Mouse (Mus musculus) heart, postnatal 0 days (tissue): ENCODE results near the gene Hras. TPM values are rescaled to one million over a fixed set of nuclear protein-coding genes. Genes with fewer than 3 reads are reported as not detected.
A peak's percentile ranks its signal among the peaks of the same experiment; 100 is the strongest.

Experiments used
- ATAC-seq: fragments of 200-750 bp; cut with Nextera tagmentation; 2 replicates; pipeline ENCODE4 v1.8.0; 2017; ENCODE audit warnings: low read depth, moderate number of reproducible peaks, moderate library complexity; ENCODE audit not compliant: insufficient read depth
- DNase-seq: peaks from one replicate; pipeline ENCODE4 v3.0.0-alpha.2; 2016; ENCODE audit warnings: low spot score
- H3K27ac ChIP-seq: fragments of 300-500 bp; sonication (generic); 2 replicates; pipeline ENCODE4 v1.5.1; 2014; ENCODE audit warnings: low read depth, mild to moderate bottlenecking
- H3K27me3 ChIP-seq: fragments of 300-500 bp; sonication (generic); 2 replicates; pipeline ENCODE4 v1.6.1; 2014; ENCODE audit warnings: low read length, mixed read lengths; ENCODE audit not compliant: control insufficient read depth, insufficient read depth
- H3K36me3 ChIP-seq: fragments of 300-500 bp; sonication (generic); replicated peaks from 2 replicates; pipeline ENCODE4 v1.6.1; 2014; ENCODE audit warnings: low read length, mixed read lengths; ENCODE audit not compliant: control insufficient read depth, insufficient read depth
- H3K4me1 ChIP-seq: fragments of 300-500 bp; sonication (generic); 2 replicates; pipeline ENCODE4 v1.6.1; 2014; ENCODE audit warnings: antibody characterized with exemption; ENCODE audit not compliant: control insufficient read depth, insufficient read depth
- H3K4me2 ChIP-seq: fragments of 300-500 bp; sonication (generic); 2 replicates; pipeline ENCODE4 v1.6.1; 2014; ENCODE audit warnings: low read depth, mild to moderate bottlenecking, low read length, moderate library complexity
- H3K4me3 ChIP-seq: fragments of 300-500 bp; sonication (generic); 2 replicates; pipeline ENCODE4 v1.5.1; 2014; ENCODE audit warnings: low read depth, low read length
- H3K9ac ChIP-seq: fragments of 300-500 bp; sonication (generic); replicated peaks from 2 replicates; pipeline ENCODE4 v1.6.1; 2014; ENCODE audit warnings: low read depth, low read length, mixed read lengths
- H3K9me3 ChIP-seq: fragments of 300-500 bp; sonication (generic); replicated peaks from 2 replicates; pipeline ENCODE4 v1.6.1; 2016; ENCODE audit warnings: low read length; ENCODE audit not compliant: control insufficient read depth
- CTCF ChIP-seq: IDR thresholded peaks from 2 replicates; pipeline ENCODE4 v1.5.1; 2016; ENCODE audit warnings: antibody characterized with exemption, control low read depth, low read depth
- EP300 ChIP-seq: IDR thresholded peaks from 2 replicates; pipeline ENCODE4 v1.6.1; 2016; ENCODE audit warnings: antibody characterized with exemption, low read depth
- WGBS: fragments of 180-500 bp; shearing (Covaris S2); extraction: QIAGEN DNeasy Blood & Tissue Kit; methylation state at CpG from one replicate; pipeline ENCODE4 v1.1.7; 2014; 5-methylcytosine and 5-hydroxymethylcytosine counted together
- polyA plus RNA-seq: library from polyadenylated mRNA; unstranded; fragments of >200 nt; fragmentation: Nextera tagmentation; extraction: Ambion mirVana; gene quantifications from 2 replicates; pipeline ENCODE4 v1.2.1, GENCODE M21; 2015
- total RNA-seq: library from RNA; depleted of rRNA; stranded (reverse); fragments of >200 nt; gene quantifications from 2 replicates; pipeline ENCODE4 v1.2.3, GENCODE M21; 2014; ENCODE audit warnings: low replicate concordance; rRNA removed

Gene Hras
- total RNA-seq (72.2 and 74.9 TPM in 2 replicates), polyA plus RNA-seq (73.5 and 78.9 TPM in 2 replicates)

DNA sequence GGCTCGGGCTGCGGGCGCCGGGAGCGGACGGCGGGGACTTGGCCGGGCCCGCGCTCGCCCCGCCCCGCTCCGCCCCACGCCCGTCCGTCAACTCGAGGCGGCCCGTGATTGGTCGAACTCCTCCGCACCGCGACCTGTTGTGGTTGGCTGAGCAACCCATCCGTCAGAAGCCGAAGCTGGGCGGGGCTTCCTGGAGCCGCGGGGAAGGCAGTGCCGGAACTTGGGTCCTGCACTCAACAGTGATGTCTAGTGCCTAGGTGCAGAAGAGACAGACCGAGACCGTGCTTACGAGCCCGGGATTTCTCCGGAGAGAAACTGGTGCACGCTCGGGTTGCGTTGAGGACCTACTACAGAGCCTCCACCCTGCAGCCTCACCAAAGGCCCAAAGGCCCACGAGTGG, at the start of gene Hras, which contains the start of gene Lrrc56:
Gene Hras (minus strand): TSS at position 58 of the 400 bp plus-strand sequence.
Gene Lrrc56 (plus strand): TSS at position 210 of the 400 bp plus-strand sequence.
- DNase-seq (peak; percentile 95), ATAC-seq (peak; percentile 96)
- peaks cover 5% of the 10 kb centered on the region for H3K4me1 ChIP-seq
- no peaks in the 10 kb centered on the region for H3K9me3 ChIP-seq
- WGBS: under 1% methylated on average over 22 of the region's 39 CpGs
- peak within 1 kb of the TSS; percentile 73 for H3K4me2 ChIP-seq
- H3K36me3 ChIP-seq: peaks cover 34% of the 10 kb centered on the region
- H3K27me3 ChIP-seq: no peaks in the 10 kb centered on the region
- H3K27ac ChIP-seq: peak within 1 kb of the TSS; percentile 82
- H3K4me3 ChIP-seq: peak within 1 kb of the TSS; percentile 85
- H3K9ac ChIP-seq: peak within 1 kb of the TSS; percentile 81
- TF ChIP-seq EP300 (no peak), CTCF (no peak)

DNA sequence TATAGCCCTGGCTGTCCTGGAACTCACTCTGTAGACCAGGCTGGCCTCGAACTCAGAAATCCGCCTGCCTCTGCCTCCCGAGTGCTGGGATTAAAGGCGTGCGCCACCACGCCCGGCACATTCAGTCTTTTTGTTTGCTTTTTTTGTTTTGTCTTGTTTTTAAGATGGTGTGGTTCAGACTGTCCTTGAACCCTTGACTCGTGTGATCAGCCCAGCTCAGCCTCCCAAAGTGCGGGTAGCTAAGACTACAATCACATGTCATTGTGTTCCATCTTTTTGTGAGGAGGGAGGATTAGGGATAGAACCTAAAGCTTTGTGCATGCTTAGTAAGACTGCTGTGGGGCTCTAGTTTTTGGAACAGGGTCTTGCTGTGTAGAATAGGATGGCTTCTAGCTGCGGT, 37.7 kb upstream of the Hras start:
- H3K27me3 ChIP-seq: no peaks in the 10 kb centered on the region
- 88% methylated on average over 10 of the region's 10 CpGs for WGBS
- H3K27ac ChIP-seq: no peak overlapping the region
- H3K36me3 ChIP-seq: peaks cover 60% of the 10 kb centered on the region
- no peak overlapping the region for H3K4me2 ChIP-seq
- no peaks in the 10 kb centered on the region for H3K9me3 ChIP-seq
- no peak for ATAC-seq
- H3K4me1 ChIP-seq: peaks cover 17% of the 10 kb centered on the region
- no peak for TF ChIP-seq EP300
- no peak for TF ChIP-seq CTCF
- DNase-seq: no peak
- no peak overlapping the region for H3K4me3 ChIP-seq
- H3K9ac ChIP-seq: no peak overlapping the region

GRCm38 (mm10) chr7:141231111-141231510, 37.3 kb upstream of the Hras start:
- H3K27ac ChIP-seq: no peak overlapping the region
- ATAC-seq (no peak), DNase-seq (no peak)
- no peaks in the 10 kb centered on the region for H3K27me3 ChIP-seq
- TF ChIP-seq CTCF (no peak), EP300 (no peak)
- H3K9me3 ChIP-seq: no peaks in the 10 kb centered on the region
- H3K4me3 ChIP-seq: no peak overlapping the region
- H3K9ac ChIP-seq: no peak overlapping the region
- H3K36me3 ChIP-seq: peaks cover 56% of the 10 kb centered on the region
- H3K4me1 ChIP-seq: peaks cover 17% of the 10 kb centered on the region
- 92% methylated on average over 3 of the region's 3 CpGs for WGBS
- H3K4me2 ChIP-seq: no peak overlapping the region

- Histone ChIP-seq H3K27ac (no peak overlapping the region), H3K4me1 (peaks cover 17% of the 10 kb centered on the region), H3K9me3 (no peaks in the 10 kb centered on the region), H3K4me2 (no peak overlapping the region), H3K9ac (no peak overlapping the region), H3K27me3 (no peaks in the 10 kb centered on the region), H3K4me3 (no peak overlapping the region), H3K36me3 (peaks cover 52% of the 10 kb centered on the region)
- TF ChIP-seq EP300 (no peak), CTCF (no peak)
- ATAC-seq (no peak), DNase-seq (no peak)
- 87% methylated on average over 4 of the region's 4 CpGs for WGBS
These were observed 36.8 kb upstream of the Hras start for GRCm38 (mm10) chr7:141230570-141230969.

DNA sequence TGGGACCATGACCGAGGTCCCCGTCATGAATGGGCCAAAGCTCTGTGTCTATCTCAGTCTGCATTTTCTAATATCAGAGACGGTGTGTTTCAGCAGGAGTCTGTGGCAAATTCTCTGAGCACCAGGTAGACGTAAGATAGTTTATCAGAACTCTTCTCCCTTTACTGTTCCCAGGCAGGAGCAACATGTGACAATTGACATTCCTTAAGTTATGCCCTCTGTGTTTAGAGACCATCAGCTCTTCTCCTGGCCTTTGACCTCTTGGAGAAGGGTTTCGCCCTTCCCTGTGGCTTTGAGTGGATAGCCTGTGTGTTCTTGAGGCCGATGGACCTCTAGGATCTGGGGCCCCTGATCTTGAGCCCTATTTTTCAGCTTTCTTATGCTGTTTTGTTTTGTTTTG, 35.9 kb upstream of the Hras start:
- Histone ChIP-seq H3K4me1 (peaks cover 17% of the 10 kb centered on the region), H3K27ac (no peak overlapping the region), H3K9ac (peak overlapping the region; percentile 95), H3K36me3 (peaks cover 44% of the 10 kb centered on the region), H3K4me3 (peak overlapping the region; percentile 96), H3K27me3 (no peaks in the 10 kb centered on the region), H3K4me2 (peak overlapping the region; percentile 89), H3K9me3 (no peaks in the 10 kb centered on the region)
- WGBS: 31% methylated on average over 6 of the region's 6 CpGs
- no peak for ATAC-seq
- TF ChIP-seq EP300 (no peak), CTCF (no peak)
- no peak for DNase-seq
